Comparison of ENCODE assay signal across 16 mouse cellular contexts in genomic region chr15:97150983-97151735, GRCm38 (mm10).
DNase-seq lines count a peak whose midpoint lies in the region; ATAC-seq and TF ChIP-seq lines count a peak whose summit lies in the region.
"Had no signal": no experiment of that assay in that cellular context is flagged by ENCODE, and none has a peak within 500 bp of the region (broad histone marks: within the 10 kb centered on the region; RNA-seq: fewer than 3 reads in every experiment).

No protein-coding gene starts in this region.

- H3K4me1 ChIP-seq in kidney, adult 2 months (ENCODE audit: control insufficient read depth, insufficient read depth, low read length) = no peaks in the 10 kb centered on the region
- no peaks in the 10 kb centered on the region for H3K4me1 ChIP-seq in kidney, embryonic 16.5 days (ENCODE audit: insufficient read depth, low read length)
- peaks cover 16% of the 10 kb centered on the region for H3K4me1 ChIP-seq in neural tube, embryonic 15.5 days
- H3K4me1 ChIP-seq: limb, embryonic 15.5 days had no signal

- TF ChIP-seq CTCF in kidney, adult 2 months (conservative IDR thresholded peaks at IDR 0.05; ENCODE audit: insufficient read depth, insufficient read length, low read depth, low read length) = peak; percentile 24; the same call in 1 of the 2 replicates
- TF ChIP-seq CTCF in brain, embryonic 14.5 days (IDR thresholded peaks at IDR 0.05; ENCODE audit: borderline replicate concordance, extremely low read depth, insufficient read depth, insufficient read length) = peak; percentile 27; the same call in 1 of the 2 replicates

- H3K27me3 ChIP-seq in kidney, adult 2 months (replicated peaks; ENCODE audit: control insufficient read depth, insufficient read depth, low read length) = no peaks in the 10 kb centered on the region
- H3K27me3 ChIP-seq in kidney, embryonic 16.5 days (ENCODE audit: insufficient read depth, low read length) = no peaks in the 10 kb centered on the region
- no peaks in the 10 kb centered on the region for H3K27me3 ChIP-seq in neural tube, embryonic 15.5 days (replicated peaks)
- H3K27me3 ChIP-seq: CH12.LX; limb, embryonic 15.5 days had no signal

- no peak overlapping the region for H3K4me2 ChIP-seq in kidney, embryonic 16.5 days (replicated peaks; ENCODE audit: low read depth, low read length)
- peak overlapping the region; percentile 47 for H3K4me2 ChIP-seq in neural tube, embryonic 15.5 days
- H3K4me2 ChIP-seq: heart, embryonic 11.5 days; limb, embryonic 15.5 days had no signal

- no peak for ATAC-seq in kidney, embryonic 16.5 days (ENCODE audit: low FRiP score, low TSS enrichment)
- ATAC-seq in neural tube, embryonic 15.5 days (ENCODE audit: low FRiP score) = 0 out of 2 replicates have a peak, but pooled peaks have one; percentile 25
- ATAC-seq: inflammation-experienced regulatory T-cells, adult 6 months had no signal

- H3K9me3 ChIP-seq in kidney, embryonic 16.5 days (ENCODE audit: low read length) = no peaks in the 10 kb centered on the region
- H3K9me3 ChIP-seq in neural tube, embryonic 15.5 days (replicated peaks) = no peaks in the 10 kb centered on the region
- H3K9me3 ChIP-seq: limb, embryonic 15.5 days had no signal

- H3K4me3 ChIP-seq in kidney, adult 2 months (ENCODE audit: insufficient read depth, low read depth, low read length) = no peak overlapping the region
- H3K4me3 ChIP-seq in kidney, embryonic 16.5 days (ENCODE audit: low read length) = no peak overlapping the region
- H3K4me3 ChIP-seq in neural tube, embryonic 15.5 days (replicated peaks) = no peak overlapping the region
- H3K4me3 ChIP-seq: limb, embryonic 15.5 days had no signal

- no peak for DNase-seq in kidney, adult 2 months
- DNase-seq in retina, postnatal 1 day = peak; percentile 48
- DNase-seq in retina, embryonic 14.5 days (ENCODE audit: low spot score) = no peak
- peak; percentile 42 for DNase-seq in brain, embryonic 14.5 days (ENCODE audit: low read depth)
- no peak for DNase-seq in gastrocnemius, postnatal 25 days
- no peak for DNase-seq in layer of hippocampus, adult 9-11 months
- DNase-seq: cerebellum, adult 18-20 months; kidney, postnatal 36 days; spleen, adult 18-20 months had no signal

- no peaks in the 10 kb centered on the region for H3K36me3 ChIP-seq in kidney, adult 2 months (ENCODE audit: control insufficient read depth, insufficient read depth, low read length)
- no peaks in the 10 kb centered on the region for H3K36me3 ChIP-seq in kidney, embryonic 16.5 days (ENCODE audit: insufficient read depth, low read length)
- no peaks in the 10 kb centered on the region for H3K36me3 ChIP-seq in neural tube, embryonic 15.5 days
- H3K36me3 ChIP-seq: limb, embryonic 15.5 days had no signal

- 84% methylated on average over 10 of the region's 10 CpGs for WGBS in kidney, adult 2 months
- 87% methylated on average over 10 of the region's 10 CpGs for WGBS in kidney, embryonic 16.5 days
- WGBS in neural tube, embryonic 15.5 days = 76% methylated on average over 10 of the region's 10 CpGs

- no peak for TF ChIP-seq POLR2A in kidney, adult 2 months (IDR thresholded peaks at IDR 0.05; ENCODE audit: low read depth, low read length)
- no peak for TF ChIP-seq POLR2A in brain, embryonic 14.5 days (IDR thresholded peaks at IDR 0.05; ENCODE audit: borderline replicate concordance, extremely low read depth, insufficient read depth, insufficient read length, poor library complexity, severe bottlenecking)

- no peak overlapping the region for H3K27ac ChIP-seq in kidney, adult 2 months (ENCODE audit: insufficient read depth, low read depth, low read length)
- no peak overlapping the region for H3K27ac ChIP-seq in kidney, embryonic 16.5 days (ENCODE audit: low read length)
- peak overlapping the region; percentile 84 for H3K27ac ChIP-seq in neural tube, embryonic 15.5 days (replicated peaks)
- H3K27ac ChIP-seq: limb, embryonic 15.5 days; macrophage had no signal

- no peak overlapping the region for H3K9ac ChIP-seq in kidney, embryonic 16.5 days (replicated peaks; ENCODE audit: low read length)
- H3K9ac ChIP-seq in neural tube, embryonic 15.5 days (replicated peaks) = no peak overlapping the region
- H3K9ac ChIP-seq: limb, embryonic 15.5 days had no signal

Comparison
In these comparisons a context has a peak if more than half of its experiments do, and no peak if none do; other contexts are left out.
1. DNase-seq: peak in retina, postnatal 1 day (single experiment) and brain, embryonic 14.5 days (single experiment); none in kidney, adult 2 months (single experiment), retina, embryonic 14.5 days (single experiment), gastrocnemius, postnatal 25 days (single experiment) and layer of hippocampus, adult 9-11 months (single experiment).